Mouse (Mus musculus) small intestine, adult 2 months (tissue): ENCODE data around the gene Lmnb2.

ENCODE experiments used
- CTCF ChIP-seq: fragments of 200-500 bp; IDR thresholded peaks from 2 replicates; pipeline ENCODE4 v1.5.1; 2012; ENCODE audit warnings: low read depth, mild to moderate bottlenecking, control low read depth, inconsistent platforms, low read length, moderate library complexity, mixed read lengths; ENCODE audit not compliant: insufficient replicate concordance, insufficient read length; ENCODE audit errors: extremely low read depth
- POLR2A ChIP-seq: fragments of 200-500 bp; IDR thresholded peaks from 2 replicates; pipeline ENCODE4 v1.6.1; 2012; ENCODE audit warnings: low read depth, mild to moderate bottlenecking, control low read depth, inconsistent platforms, low read length, moderate library complexity

GRCm38 (mm10) chr10:80939671-80940070, 21.6 kb upstream of the Lmnb2 start:
- TF ChIP-seq CTCF (no peak), POLR2A (peak; percentile 56; the same call in 1 of the 2 replicates)
